Mouse (Mus musculus): ENCODE measurements around the gene Mindy2. TPM values are rescaled to one million over a fixed set of nuclear protein-coding genes. Genes with fewer than 3 reads are reported as not detected.

The Mindy2 gene
- polyA plus RNA-seq (2015; fragmentation: Nextera tagmentation; extraction: Ambion mirVana), result 18.5 and 20.1 TPM in 2 replicates

- peak; percentile 93 for ATAC-seq (ENCODE audit: insufficient read depth)
- 1% methylated on average over 67 of the region's 67 CpGs for WGBS (ENCODE audit: insufficient replicate concordance)
Measured at GRCm38 (mm10) chr9:70657013-70657967, at the start of gene Mindy2. Mindy2 (minus strand) TSS chr9:70657174.

DNA sequence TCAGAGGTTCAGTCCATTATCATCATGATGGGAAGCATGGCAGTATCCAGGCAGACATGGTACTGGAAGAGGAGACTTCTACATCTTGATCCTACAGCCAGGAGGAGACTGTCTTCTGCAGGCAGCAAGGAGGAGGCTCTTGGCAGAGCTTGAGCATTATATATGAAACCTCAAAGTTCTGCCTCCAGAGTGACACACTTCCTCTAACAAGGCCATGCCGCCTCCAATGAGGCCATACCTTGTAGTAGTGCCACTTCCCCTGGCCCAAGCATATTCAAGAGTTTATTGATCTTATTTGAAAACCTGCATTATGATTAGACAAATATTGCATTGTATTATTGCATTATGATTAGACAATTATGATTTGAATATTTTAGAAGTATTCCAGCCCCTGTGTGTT, 49.5 kb upstream of the Mindy2 start:
- peaks cover 59% of the 10 kb centered on the region for H3K36me3 ChIP-seq (replicated peaks)
- H3K4me3 ChIP-seq (replicated peaks), result no peak overlapping the region
- no peaks in the 10 kb centered on the region for H3K27me3 ChIP-seq
- ATAC-seq (ENCODE audit: insufficient read depth), result no peak
- H3K4me2 ChIP-seq, result no peak overlapping the region
- no peak overlapping the region for H3K9ac ChIP-seq
- no peaks in the 10 kb centered on the region for H3K9me3 ChIP-seq (replicated peaks)
- H3K27ac ChIP-seq (replicated peaks), result no peak overlapping the region
- 76% methylated on average over 1 of the region's 1 CpGs for WGBS (ENCODE audit: insufficient replicate concordance)
- H3K4me1 ChIP-seq (replicated peaks), result peaks cover 27% of the 10 kb centered on the region

More at GRCm38 (mm10) chr9:70657013-70657967, at the start of gene Mindy2:
- H3K9ac ChIP-seq, result peak within 1 kb of the TSS; percentile 99
- peaks cover 38% of the 10 kb centered on the region for H3K4me1 ChIP-seq (replicated peaks)
- peak within 1 kb of the TSS; percentile 98 for H3K27ac ChIP-seq (replicated peaks)
- no peaks in the 10 kb centered on the region for H3K9me3 ChIP-seq (replicated peaks)
- H3K4me3 ChIP-seq (replicated peaks), result peak within 1 kb of the TSS; percentile 95
- peak within 1 kb of the TSS; percentile 76 for H3K4me2 ChIP-seq
- peaks cover 17% of the 10 kb centered on the region for H3K36me3 ChIP-seq (replicated peaks)
- H3K27me3 ChIP-seq, result no peaks in the 10 kb centered on the region

DNA sequence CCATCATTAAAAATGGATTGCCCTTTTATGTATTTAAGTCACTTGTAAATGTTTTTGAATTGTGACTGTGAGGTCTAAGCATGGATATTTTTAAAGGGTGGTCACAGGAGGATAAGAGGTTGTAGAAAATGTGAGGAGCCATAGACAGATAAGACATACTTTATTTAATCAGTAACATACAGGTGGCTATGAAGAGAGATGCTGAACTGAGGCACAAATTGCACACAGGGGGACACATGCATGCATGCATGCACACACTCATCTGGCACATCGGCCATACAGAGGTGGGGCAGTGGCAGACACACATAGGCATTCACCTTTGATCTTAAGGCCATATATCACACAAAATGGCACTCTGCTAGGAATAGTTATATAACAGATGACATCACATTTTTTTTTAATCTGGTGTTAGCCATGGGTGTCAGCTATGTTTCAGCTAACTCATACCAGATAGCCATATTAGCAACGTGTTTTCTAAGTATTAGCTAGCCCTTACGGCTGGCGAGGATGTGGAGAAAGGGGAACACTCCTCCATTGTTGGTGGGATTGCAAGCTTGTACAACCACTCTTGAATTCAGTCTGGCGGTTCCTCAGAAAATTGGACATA, 46.7 kb upstream of the Mindy2 start:
- 44% methylated on average over 5 of the region's 5 CpGs for WGBS (ENCODE audit: insufficient replicate concordance)
- Histone ChIP-seq H3K36me3 (replicated peaks) (peaks cover 37% of the 10 kb centered on the region), H3K9ac (no peak overlapping the region), H3K4me3 (replicated peaks) (0 out of 2 replicates have a peak overlapping the region, but pooled peaks have one; percentile 1), H3K4me2 (peak overlapping the region; percentile 37), H3K9me3 (replicated peaks) (no peaks in the 10 kb centered on the region), H3K27ac (replicated peaks) (peak overlapping the region; percentile 66), H3K4me1 (replicated peaks) (peaks cover 37% of the 10 kb centered on the region), H3K27me3 (no peaks in the 10 kb centered on the region)
- peak; percentile 95 for ATAC-seq (ENCODE audit: insufficient read depth)

DNA sequence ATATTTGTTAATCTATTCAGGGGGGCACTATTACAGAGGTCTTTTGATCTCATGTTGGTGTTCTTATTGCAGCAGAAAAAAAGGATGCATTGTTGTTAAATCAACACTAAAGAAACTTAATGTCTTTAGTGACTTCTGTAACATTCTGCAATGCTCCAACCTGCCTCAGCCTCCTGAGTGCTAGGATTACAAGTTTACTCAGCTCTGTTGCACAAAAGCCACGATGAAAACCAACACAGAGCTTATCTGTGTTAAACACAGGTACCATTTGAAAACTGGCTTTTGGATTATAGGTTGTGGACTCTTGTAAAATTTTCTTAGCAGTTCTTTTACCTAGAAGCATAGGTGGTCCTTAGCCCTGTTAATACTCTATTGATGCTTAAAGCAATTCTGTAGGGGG, 41.1 kb upstream of the Mindy2 start:
- Histone ChIP-seq H3K36me3 (replicated peaks) (no peaks in the 10 kb centered on the region), H3K27ac (replicated peaks) (peak overlapping the region; percentile 22; the same call in 1 of the 2 replicates), H3K9me3 (replicated peaks) (no peaks in the 10 kb centered on the region), H3K9ac (no peak overlapping the region), H3K27me3 (no peaks in the 10 kb centered on the region), H3K4me3 (replicated peaks) (no peak overlapping the region), H3K4me1 (replicated peaks) (peaks cover 64% of the 10 kb centered on the region), H3K4me2 (no peak overlapping the region)
- 16% methylated on average over 1 of the region's 1 CpGs for WGBS (ENCODE audit: insufficient replicate concordance)
- no peak for ATAC-seq (ENCODE audit: insufficient read depth)

DNA sequence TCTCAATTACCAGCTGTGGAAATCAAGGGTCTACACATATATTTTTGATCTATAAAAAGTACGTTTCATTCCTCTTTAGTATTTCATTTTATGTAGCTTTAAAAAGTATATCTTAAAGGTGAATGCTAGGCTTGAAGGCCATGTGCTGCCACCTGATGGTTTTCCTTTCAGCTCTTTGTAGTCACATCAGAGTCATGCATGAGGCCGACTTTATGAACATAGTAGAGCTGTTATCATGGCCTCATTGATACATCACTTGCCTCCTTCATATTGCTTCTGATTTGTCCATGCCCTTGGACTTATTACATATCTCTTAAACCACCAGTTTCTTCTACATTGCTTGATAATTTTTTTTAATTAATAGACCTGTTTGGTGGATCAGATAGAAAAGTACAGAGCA, 38.7 kb upstream of the Mindy2 start:
- Histone ChIP-seq H3K27me3 (no peaks in the 10 kb centered on the region), H3K4me2 (no peak overlapping the region), H3K4me1 (replicated peaks) (peaks cover 65% of the 10 kb centered on the region), H3K36me3 (replicated peaks) (no peaks in the 10 kb centered on the region), H3K9me3 (replicated peaks) (no peaks in the 10 kb centered on the region), H3K27ac (replicated peaks) (no peak overlapping the region), H3K4me3 (replicated peaks) (no peak overlapping the region), H3K9ac (no peak overlapping the region)
- WGBS (ENCODE audit: insufficient replicate concordance), result 57% methylated on average over 2 of the region's 2 CpGs
- no peak for ATAC-seq (ENCODE audit: insufficient read depth)

GRCm38 (mm10) chr9:70691772-70692693, 35.1 kb upstream of the Mindy2 start:
- no peak overlapping the region for H3K4me3 ChIP-seq (replicated peaks)
- 44% methylated on average over 2 of the region's 2 CpGs for WGBS (ENCODE audit: insufficient replicate concordance)
- no peak overlapping the region for H3K4me2 ChIP-seq
- no peak for ATAC-seq (ENCODE audit: insufficient read depth)
- H3K4me1 ChIP-seq (replicated peaks), result peaks cover 68% of the 10 kb centered on the region
- no peak overlapping the region for H3K27ac ChIP-seq (replicated peaks)
- no peaks in the 10 kb centered on the region for H3K9me3 ChIP-seq (replicated peaks)
- H3K36me3 ChIP-seq (replicated peaks), result 0 out of 2 replicates have a peak, but pooled peaks cover 3% of the 10 kb centered on the region
- H3K9ac ChIP-seq, result no peak overlapping the region
- no peaks in the 10 kb centered on the region for H3K27me3 ChIP-seq

GRCm38 (mm10) chr9:70690579-70690978, 33.6 kb upstream of the Mindy2 start:
- Histone ChIP-seq H3K27me3 (no peaks in the 10 kb centered on the region), H3K27ac (replicated peaks) (no peak overlapping the region), H3K4me1 (replicated peaks) (peaks cover 72% of the 10 kb centered on the region), H3K9ac (no peak overlapping the region), H3K36me3 (replicated peaks) (0 out of 2 replicates have a peak, but pooled peaks cover 5% of the 10 kb centered on the region), H3K4me2 (no peak overlapping the region), H3K9me3 (replicated peaks) (no peaks in the 10 kb centered on the region), H3K4me3 (replicated peaks) (no peak overlapping the region)
- no peak for ATAC-seq (ENCODE audit: insufficient read depth)

DNA sequence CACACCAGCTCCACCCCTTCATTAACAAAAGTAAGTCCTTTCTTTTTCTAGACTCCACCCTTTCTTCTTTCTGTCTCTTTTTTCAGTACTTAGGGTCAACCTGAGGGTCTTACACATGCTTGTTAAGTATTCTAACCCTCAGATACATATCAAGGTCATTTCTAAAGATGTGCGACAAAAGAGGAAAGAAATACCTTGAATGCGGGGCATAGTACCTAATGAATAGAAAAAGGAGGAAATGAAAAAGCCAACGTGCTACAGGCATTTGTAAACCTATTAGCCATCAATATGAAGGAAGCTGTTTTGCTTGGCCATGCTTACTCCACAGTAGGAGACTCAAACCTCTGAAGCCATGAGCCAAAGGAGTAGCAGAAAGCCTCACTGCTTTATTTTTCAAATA, 33.0 kb upstream of the Mindy2 start:
- Histone ChIP-seq H3K9ac (no peak overlapping the region), H3K4me3 (replicated peaks) (no peak overlapping the region; the same call in 1 of the 2 replicates), H3K36me3 (replicated peaks) (peaks cover 10% of the 10 kb centered on the region; the same call in 1 of the 2 replicates), H3K27ac (replicated peaks) (peak overlapping the region; percentile 51; the same call in 1 of the 2 replicates), H3K4me2 (peak overlapping the region; percentile 40), H3K27me3 (no peaks in the 10 kb centered on the region), H3K4me1 (replicated peaks) (peaks cover 73% of the 10 kb centered on the region), H3K9me3 (replicated peaks) (no peaks in the 10 kb centered on the region)
- 57% methylated on average over 3 of the region's 3 CpGs for WGBS (ENCODE audit: insufficient replicate concordance)
- no peak for ATAC-seq (ENCODE audit: insufficient read depth)

- ATAC-seq (ENCODE audit: insufficient read depth), result 0 out of 2 replicates have a peak, but pooled peaks have one; percentile 15
- Histone ChIP-seq H3K27ac (replicated peaks) (peak overlapping the region; percentile 63; the same call in 1 of the 2 replicates), H3K36me3 (replicated peaks) (peaks cover 12% of the 10 kb centered on the region), H3K4me1 (replicated peaks) (peaks cover 69% of the 10 kb centered on the region), H3K4me3 (replicated peaks) (no peak overlapping the region), H3K9ac (no peak overlapping the region), H3K9me3 (replicated peaks) (no peaks in the 10 kb centered on the region), H3K27me3 (no peaks in the 10 kb centered on the region), H3K4me2 (no peak overlapping the region)
- 53% methylated on average over 2 of the region's 2 CpGs for WGBS (ENCODE audit: insufficient replicate concordance)
Measured at GRCm38 (mm10) chr9:70688301-70688968, 31.5 kb upstream of the Mindy2 start.

GRCm38 (mm10) chr9:70682202-70682601, 25.2 kb upstream of the Mindy2 start:
- Histone ChIP-seq H3K27ac (replicated peaks) (peak overlapping the region; percentile 74), H3K27me3 (no peaks in the 10 kb centered on the region), H3K4me2 (peak overlapping the region; percentile 68), H3K9me3 (replicated peaks) (no peaks in the 10 kb centered on the region), H3K4me1 (replicated peaks) (peaks cover 54% of the 10 kb centered on the region), H3K4me3 (replicated peaks) (peak overlapping the region; percentile 100), H3K9ac (peak overlapping the region; percentile 100; the same call in 1 of the 2 replicates), H3K36me3 (replicated peaks) (peaks cover 14% of the 10 kb centered on the region)
- ATAC-seq (ENCODE audit: insufficient read depth), result no peak
- WGBS (ENCODE audit: insufficient replicate concordance), result 16% methylated on average over 1 of the region's 1 CpGs
